Mouse (Mus musculus): ENCODE data around the gene Btf3. TPM values are rescaled to one million over a fixed set of nuclear protein-coding genes. Genes with fewer than 3 reads are reported as not detected.

The Btf3 gene
- total RNA-seq, 1 experiment = 844 TPM

GRCm38 (mm10) chr13:98306852-98307475 is 9.8 kb downstream of the Btf3 start:
- no peak overlapping the region for H3K9ac ChIP-seq (ENCODE audit: insufficient read depth, low read depth, low read length, poor library complexity, severe bottlenecking)
- H3K4me3 ChIP-seq (ENCODE audit: insufficient read depth in 1 of 2, low read depth in 1 of 2, low read length in 2 of 2, poor library complexity in 1 of 2, severe bottlenecking in 1 of 2) = no peak overlapping the region
- peaks cover 2 to 3% of the 10 kb centered on the region in 2 experiments; a peak in 3 of 4 replicates for H3K4me1 ChIP-seq (ENCODE audit: control insufficient read depth in 2 of 2, insufficient read depth in 2 of 2, low read length in 2 of 2, poor library complexity in 1 of 2)
- no peak for DNase-seq (ENCODE audit: low read depth, low spot score)
- H3K27ac ChIP-seq (ENCODE audit: insufficient read depth, low read depth, low read length, poor library complexity, severe bottlenecking) = peak overlapping the region; percentile 49; the same call in 1 of the 2 replicates
- in situ Hi-C loops (cut with MboI; ENCODE audit: low sequenced_read_pairs in 2 of 2, unreplicated experiment in 2 of 2) = no loop called here
- H3K36me3 ChIP-seq (ENCODE audit: control insufficient read depth, insufficient read depth, low read length, poor library complexity, severe bottlenecking) = peaks cover 23% of the 10 kb centered on the region
- no peaks in the 10 kb centered on the region for H3K9me3 ChIP-seq (ENCODE audit: control insufficient read depth, insufficient read depth, low read depth, low read length)
- no peak for TF ChIP-seq ZNF384 (IDR thresholded peaks at IDR 0.05; ENCODE audit: low read depth, low read length)
- no peak for TF ChIP-seq MAFK (IDR thresholded peaks at IDR 0.05; ENCODE audit: insufficient read depth, low read depth, low read length)
- 0 out of 2 replicates have a peak, but pooled peaks have one; percentile 22 for TF ChIP-seq CHD2 (IDR thresholded peaks at IDR 0.05; ENCODE audit: low read depth, low read length)
- TF ChIP-seq HCFC1 (IDR thresholded peaks at IDR 0.05; ENCODE audit: borderline replicate concordance, insufficient read depth, low read length) = no peak
- TF ChIP-seq ZC3H11A (IDR thresholded peaks at IDR 0.05; ENCODE audit: borderline replicate concordance, low read depth, low read length) = no peak

GRCm38 (mm10) chr13:98306393-98306792 is 10.4 kb downstream of the Btf3 start:
- TF ChIP-seq MAFK (IDR thresholded peaks at IDR 0.05; ENCODE audit: insufficient read depth, low read depth, low read length) = no peak
- TF ChIP-seq ZNF384 (IDR thresholded peaks at IDR 0.05; ENCODE audit: low read depth, low read length) = no peak
- TF ChIP-seq HCFC1 (IDR thresholded peaks at IDR 0.05; ENCODE audit: borderline replicate concordance, insufficient read depth, low read length) = no peak
- TF ChIP-seq ZC3H11A (IDR thresholded peaks at IDR 0.05; ENCODE audit: borderline replicate concordance, low read depth, low read length) = no peak
- no peak for TF ChIP-seq CHD2 (IDR thresholded peaks at IDR 0.05; ENCODE audit: low read depth, low read length)
- peaks cover 2% of the 10 kb centered on the region in 2 experiments; a peak in 3 of 4 replicates for H3K4me1 ChIP-seq (ENCODE audit: control insufficient read depth in 2 of 2, insufficient read depth in 2 of 2, low read length in 2 of 2, poor library complexity in 1 of 2)
- no peak overlapping the region for H3K4me3 ChIP-seq (ENCODE audit: insufficient read depth in 1 of 2, low read depth in 1 of 2, low read length in 2 of 2, poor library complexity in 1 of 2, severe bottlenecking in 1 of 2)
- peak overlapping the region; percentile 63; the same call in 1 of the 2 replicates for H3K27ac ChIP-seq (ENCODE audit: insufficient read depth, low read depth, low read length, poor library complexity, severe bottlenecking)
- in situ Hi-C loops (cut with MboI; ENCODE audit: low sequenced_read_pairs in 2 of 2, unreplicated experiment in 2 of 2) = no loop called here
- H3K36me3 ChIP-seq (ENCODE audit: control insufficient read depth, insufficient read depth, low read length, poor library complexity, severe bottlenecking) = peaks cover 17% of the 10 kb centered on the region; the same call in 1 of the 2 replicates
- H3K9me3 ChIP-seq (ENCODE audit: control insufficient read depth, insufficient read depth, low read depth, low read length) = no peaks in the 10 kb centered on the region
- DNase-seq (ENCODE audit: low read depth, low spot score) = peak; percentile 44
- no peak overlapping the region for H3K9ac ChIP-seq (ENCODE audit: insufficient read depth, low read depth, low read length, poor library complexity, severe bottlenecking)

GRCm38 (mm10) chr13:98305257-98305656 is 11.5 kb downstream of the Btf3 start:
- peaks cover 10% of the 10 kb centered on the region; the same call in 1 of the 2 replicates for H3K36me3 ChIP-seq (ENCODE audit: control insufficient read depth, insufficient read depth, low read length, poor library complexity, severe bottlenecking)
- no peaks in the 10 kb centered on the region for H3K9me3 ChIP-seq (ENCODE audit: control insufficient read depth, insufficient read depth, low read depth, low read length)
- H3K4me1 ChIP-seq (ENCODE audit: control insufficient read depth in 2 of 2, insufficient read depth in 2 of 2, low read length in 2 of 2, poor library complexity in 1 of 2) = peaks cover 2% of the 10 kb centered on the region in 2 experiments; a peak in 3 of 4 replicates
- no peak overlapping the region for H3K4me3 ChIP-seq (ENCODE audit: insufficient read depth in 1 of 2, low read depth in 1 of 2, low read length in 2 of 2, poor library complexity in 1 of 2, severe bottlenecking in 1 of 2)
- no peak overlapping the region for H3K27ac ChIP-seq (ENCODE audit: insufficient read depth, low read depth, low read length, poor library complexity, severe bottlenecking)
- H3K9ac ChIP-seq (ENCODE audit: insufficient read depth, low read depth, low read length, poor library complexity, severe bottlenecking) = no peak overlapping the region
- DNase-seq (ENCODE audit: low read depth, low spot score) = no peak
- in situ Hi-C loops (cut with MboI; ENCODE audit: low sequenced_read_pairs in 2 of 2, unreplicated experiment in 2 of 2) = no loop called here
- TF ChIP-seq MAFK (IDR thresholded peaks at IDR 0.05; ENCODE audit: insufficient read depth, low read depth, low read length) = no peak
- no peak for TF ChIP-seq ZC3H11A (IDR thresholded peaks at IDR 0.05; ENCODE audit: borderline replicate concordance, low read depth, low read length)
- no peak for TF ChIP-seq HCFC1 (IDR thresholded peaks at IDR 0.05; ENCODE audit: borderline replicate concordance, insufficient read depth, low read length)
- no peak for TF ChIP-seq ZNF384 (IDR thresholded peaks at IDR 0.05; ENCODE audit: low read depth, low read length)
- TF ChIP-seq CHD2 (IDR thresholded peaks at IDR 0.05; ENCODE audit: low read depth, low read length) = no peak

- in situ Hi-C loops (cut with MboI; ENCODE audit: low sequenced_read_pairs in 2 of 2, unreplicated experiment in 2 of 2) = no loop called here
- Histone ChIP-seq H3K4me1 (ENCODE audit: control insufficient read depth in 2 of 2, insufficient read depth in 2 of 2, low read length in 2 of 2, poor library complexity in 1 of 2) (peaks cover 0 to 13% of the 10 kb centered on the region in 2 experiments; a peak in 1 of 4 replicates), H3K36me3 (ENCODE audit: control insufficient read depth, insufficient read depth, low read length, poor library complexity, severe bottlenecking) (no peaks in the 10 kb centered on the region), H3K9ac (ENCODE audit: insufficient read depth, low read depth, low read length, poor library complexity, severe bottlenecking) (no peak overlapping the region), H3K4me3 (ENCODE audit: insufficient read depth in 1 of 2, low read depth in 1 of 2, low read length in 2 of 2, poor library complexity in 1 of 2, severe bottlenecking in 1 of 2) (no peak overlapping the region), H3K9me3 (ENCODE audit: control insufficient read depth, insufficient read depth, low read depth, low read length) (no peaks in the 10 kb centered on the region), H3K27ac (ENCODE audit: insufficient read depth, low read depth, low read length, poor library complexity, severe bottlenecking) (no peak overlapping the region)
- peak; percentile 91 for DNase-seq (ENCODE audit: low read depth, low spot score)
- TF ChIP-seq MAFK (IDR thresholded peaks at IDR 0.05; ENCODE audit: insufficient read depth, low read depth, low read length) (peak; percentile 20; the same call in 1 of the 2 replicates), HCFC1 (IDR thresholded peaks at IDR 0.05; ENCODE audit: borderline replicate concordance, insufficient read depth, low read length) (no peak)
These were observed 17.7 kb downstream of the Btf3 start for GRCm38 (mm10) chr13:98298833-98299758.
